Mouse (Mus musculus) embryonic facial prominence, embryonic 15.5 days (tissue): ENCODE results near the gene Ascl4. TPM values are rescaled to one million over a fixed set of nuclear protein-coding genes. Genes with fewer than 3 reads are reported as not detected.
A peak's percentile ranks its signal among the peaks of the same experiment; 100 is the strongest.

Source experiments
- ATAC-seq: fragments of 200-750 bp; cut with Nextera tagmentation; 2 replicates; pipeline ENCODE4 v1.8.0; 2017; ENCODE audit warnings: low read depth, moderate TSS enrichment; ENCODE audit not compliant: insufficient number of reproducible peaks, low FRiP score, low TSS enrichment
- H3K27ac ChIP-seq: fragments of 300-500 bp; sonication (generic); replicated peaks from 2 replicates; pipeline ENCODE4 v1.5.1; 2015; ENCODE audit warnings: mild to moderate bottlenecking, inconsistent platforms
- H3K27me3 ChIP-seq: fragments of 300-500 bp; sonication (generic); 2 replicates; pipeline ENCODE4 v1.6.1; 2015; ENCODE audit warnings: inconsistent platforms
- H3K36me3 ChIP-seq: fragments of 300-500 bp; sonication (generic); 2 replicates; pipeline ENCODE4 v1.6.1; 2015; ENCODE audit warnings: mild to moderate bottlenecking, inconsistent platforms
- H3K4me1 ChIP-seq: fragments of 300-500 bp; sonication (generic); 2 replicates; pipeline ENCODE4 v1.6.1; 2015; ENCODE audit warnings: inconsistent platforms
- H3K4me2 ChIP-seq: fragments of 300-500 bp; sonication (generic); replicated peaks from 2 replicates; pipeline ENCODE4 v1.6.1; 2015; ENCODE audit warnings: mild to moderate bottlenecking, inconsistent platforms
- H3K4me3 ChIP-seq: fragments of 300-500 bp; sonication (generic); replicated peaks from 2 replicates; pipeline ENCODE4 v1.5.1; 2015; ENCODE audit warnings: mild to moderate bottlenecking, inconsistent platforms
- H3K9ac ChIP-seq: fragments of 300-500 bp; sonication (generic); 2 replicates; pipeline ENCODE4 v1.6.1; 2015; ENCODE audit warnings: inconsistent platforms
- H3K9me3 ChIP-seq: fragments of 300-500 bp; sonication (generic); replicated peaks from 2 replicates; pipeline ENCODE4 v1.6.1; 2016; ENCODE audit warnings: inconsistent platforms
- WGBS: fragments of 180-500 bp; shearing (Covaris S2); methylation state at CpG from one replicate; pipeline ENCODE4 v1.1.7; 2015; 5-methylcytosine and 5-hydroxymethylcytosine counted together
- polyA plus RNA-seq: library from polyadenylated mRNA; unstranded; fragments of >200 nt; fragmentation: Nextera tagmentation; extraction: Ambion mirVana; gene quantifications from 2 replicates; pipeline ENCODE4 v1.2.1, GENCODE M21; 2015

The Ascl4 gene
- polyA plus RNA-seq, 1 experiment from 2014 or later, result 1.5 TPM

DNA sequence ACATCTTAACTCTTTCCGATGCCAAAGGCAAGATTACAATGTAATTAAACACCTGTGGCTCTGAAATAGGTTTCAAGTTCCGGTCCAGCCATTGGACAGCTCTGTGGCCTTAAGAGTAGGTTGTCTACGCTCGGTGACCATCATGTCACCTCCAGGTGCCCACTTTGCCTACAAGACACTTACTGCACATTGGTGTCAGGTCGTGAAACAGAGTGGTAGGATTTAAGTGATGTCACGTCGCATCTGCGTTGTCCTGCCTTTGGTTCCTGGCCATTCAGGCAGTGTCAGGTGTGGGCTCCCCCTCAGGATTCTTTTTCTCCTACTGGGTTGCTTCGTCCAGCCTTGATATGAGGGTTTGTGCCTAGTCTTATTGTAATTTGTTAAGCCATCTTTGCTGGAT, 44.3 kb downstream of the Ascl4 start:
- H3K27me3 ChIP-seq, result no peaks in the 10 kb centered on the region
- H3K36me3 ChIP-seq, result no peaks in the 10 kb centered on the region
- H3K4me1 ChIP-seq, result no peaks in the 10 kb centered on the region
- no peaks in the 10 kb centered on the region for H3K9me3 ChIP-seq
- H3K4me2 ChIP-seq, result no peak overlapping the region
- H3K4me3 ChIP-seq, result no peak overlapping the region
- 86% methylated on average over 9 of the region's 9 CpGs for WGBS
- H3K27ac ChIP-seq, result no peak overlapping the region
- no peak for ATAC-seq
- no peak overlapping the region for H3K9ac ChIP-seq

DNA sequence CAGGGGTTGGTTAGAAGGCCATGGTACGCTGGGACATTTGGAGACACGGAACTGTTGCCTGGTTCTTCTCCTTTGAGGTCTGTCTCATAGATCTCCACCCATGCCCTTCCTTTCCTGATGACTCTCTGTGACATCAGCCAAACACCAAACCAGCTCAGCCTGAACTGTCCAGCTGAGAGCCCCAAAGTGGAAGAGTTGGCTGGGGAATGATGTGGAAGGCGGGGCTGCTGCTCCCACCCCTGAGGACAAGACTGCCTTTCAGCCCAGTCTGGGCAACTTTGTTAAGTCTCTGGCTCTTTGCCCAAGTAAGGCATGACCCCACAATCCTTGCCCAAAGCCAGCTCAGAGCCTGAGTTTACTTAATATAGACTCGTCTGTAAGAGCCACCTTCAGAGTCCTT, 45.4 kb downstream of the Ascl4 start:
- no peaks in the 10 kb centered on the region for H3K36me3 ChIP-seq
- no peaks in the 10 kb centered on the region for H3K4me1 ChIP-seq
- 66% methylated on average over 4 of the region's 4 CpGs for WGBS
- no peak overlapping the region for H3K4me3 ChIP-seq
- no peak overlapping the region for H3K9ac ChIP-seq
- H3K27ac ChIP-seq, result peak overlapping the region; percentile 63
- no peaks in the 10 kb centered on the region for H3K27me3 ChIP-seq
- H3K9me3 ChIP-seq, result no peaks in the 10 kb centered on the region
- H3K4me2 ChIP-seq, result no peak overlapping the region
- peak; percentile 24 for ATAC-seq

DNA sequence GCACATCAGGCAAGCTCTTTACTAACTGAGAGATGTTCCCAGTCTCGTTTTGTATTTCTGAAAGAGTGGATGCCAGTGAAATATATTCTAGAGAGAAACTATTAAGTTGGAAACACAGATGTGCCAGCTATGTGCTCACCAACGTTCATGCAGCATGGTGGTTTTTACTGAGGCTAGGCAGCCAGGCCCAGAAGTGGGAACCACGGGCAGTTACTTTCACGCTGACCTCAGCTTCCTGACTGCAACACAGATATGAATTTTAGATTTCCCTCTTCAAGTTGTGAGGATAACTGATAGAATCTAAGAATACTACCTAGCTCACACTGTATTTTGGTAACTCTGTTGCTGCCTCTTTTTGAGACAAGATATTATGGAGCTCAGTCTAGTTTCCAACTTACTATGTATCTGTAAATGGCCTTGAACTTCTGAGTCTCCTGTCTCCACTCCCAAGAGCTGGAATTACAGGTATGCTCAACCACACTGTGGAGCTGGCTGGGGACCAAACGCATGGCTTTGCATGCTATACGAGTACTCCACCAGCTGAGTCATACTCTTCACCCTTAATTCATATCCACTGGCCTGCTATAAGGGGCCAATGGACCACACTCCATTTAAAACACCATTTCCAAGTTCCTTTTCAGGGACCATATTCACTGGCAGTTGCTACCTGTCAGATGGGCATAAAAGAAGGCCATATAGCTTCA, 62.1 kb downstream of the Ascl4 start:
- Histone ChIP-seq H3K36me3 (no peaks in the 10 kb centered on the region), H3K4me1 (no peaks in the 10 kb centered on the region), H3K9ac (no peak overlapping the region), H3K4me2 (no peak overlapping the region), H3K27ac (0 out of 2 replicates have a peak overlapping the region, but pooled peaks have one; percentile 22), H3K4me3 (no peak overlapping the region), H3K9me3 (no peaks in the 10 kb centered on the region), H3K27me3 (no peaks in the 10 kb centered on the region)
- WGBS, result 68% methylated on average over 6 of the region's 6 CpGs
- no peak for ATAC-seq

DNA sequence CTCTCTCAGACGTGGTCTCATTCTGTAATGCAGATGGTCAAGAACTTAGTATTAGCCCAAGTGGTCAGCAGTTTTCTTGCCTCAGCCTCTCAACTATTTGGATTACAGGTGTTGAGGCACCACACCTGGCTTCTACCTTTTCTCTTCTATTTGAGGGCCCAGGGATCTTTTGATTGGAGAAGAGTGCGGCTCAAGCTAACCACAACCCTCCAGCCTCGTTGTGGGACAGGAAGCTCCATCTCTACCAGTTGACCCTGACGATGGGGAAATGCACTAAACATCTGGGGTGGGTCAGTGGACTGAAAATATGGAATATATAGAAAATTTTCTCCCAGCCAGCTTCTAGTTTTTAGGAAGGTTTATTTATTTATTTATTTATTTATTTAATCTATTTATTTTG, 64.9 kb downstream of the Ascl4 start:
- Histone ChIP-seq H3K36me3 (no peaks in the 10 kb centered on the region), H3K4me3 (no peak overlapping the region), H3K27ac (no peak overlapping the region), H3K4me1 (no peaks in the 10 kb centered on the region), H3K27me3 (no peaks in the 10 kb centered on the region), H3K9me3 (no peaks in the 10 kb centered on the region), H3K4me2 (no peak overlapping the region), H3K9ac (no peak overlapping the region)
- ATAC-seq, result no peak
- 78% methylated on average over 4 of the region's 4 CpGs for WGBS

DNA sequence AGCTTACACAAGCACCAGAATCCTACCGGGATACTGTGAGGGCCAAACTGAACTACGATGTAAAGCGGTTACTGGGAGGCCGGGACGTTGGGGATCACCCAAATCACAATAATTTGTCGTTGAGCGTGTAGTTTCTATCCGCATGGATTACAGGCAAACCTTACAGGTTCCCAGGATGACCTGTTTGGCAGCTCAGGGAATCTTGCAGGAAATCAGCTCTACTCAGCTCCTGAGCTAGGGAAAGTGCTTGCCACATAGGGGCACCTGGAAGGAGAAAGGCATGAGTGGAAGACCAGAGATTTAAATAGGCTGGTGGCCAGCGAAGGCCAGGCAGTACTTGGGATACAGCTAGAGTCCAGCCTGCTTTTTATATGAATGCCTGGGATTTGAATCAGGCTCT, 66.4 kb downstream of the Ascl4 start:
- 77% methylated on average over 9 of the region's 9 CpGs for WGBS

DNA sequence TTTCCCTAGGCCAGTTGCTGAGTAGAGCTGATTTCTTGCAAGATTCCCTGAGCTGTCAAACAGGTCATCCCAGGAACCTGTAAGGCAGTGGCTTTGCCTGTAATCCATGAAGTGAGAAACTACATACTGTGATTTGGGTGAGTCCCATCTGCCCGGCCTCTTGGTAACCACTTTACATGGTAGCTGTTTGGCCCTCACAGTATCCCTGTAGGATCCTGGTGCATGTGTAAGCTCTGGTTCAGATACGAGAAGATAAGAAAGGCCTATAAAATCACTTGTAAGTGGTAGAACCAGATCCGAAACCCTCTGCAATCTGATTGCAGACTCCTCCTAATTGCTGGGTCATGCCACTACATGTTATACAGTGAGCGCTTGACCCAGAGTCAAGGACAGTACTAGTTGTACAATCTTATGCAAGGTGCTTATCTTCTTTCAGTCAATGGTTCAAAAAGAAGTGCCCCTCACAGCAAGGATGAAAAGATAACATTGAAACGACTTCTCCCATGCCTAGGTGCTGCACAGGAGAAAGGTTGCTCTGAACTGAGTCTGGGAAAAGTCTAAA, 67.1 kb downstream of the Ascl4 start:
- Histone ChIP-seq H3K27ac (no peak overlapping the region), H3K9ac (no peak overlapping the region), H3K27me3 (no peaks in the 10 kb centered on the region), H3K9me3 (no peaks in the 10 kb centered on the region), H3K4me3 (no peak overlapping the region), H3K36me3 (no peaks in the 10 kb centered on the region), H3K4me1 (no peaks in the 10 kb centered on the region), H3K4me2 (no peak overlapping the region)
- no peak for ATAC-seq
- 59% methylated on average over 5 of the region's 5 CpGs for WGBS

More for the DNA sequence above, 66.4 kb downstream of the Ascl4 start:
- no peak overlapping the region for H3K9ac ChIP-seq
- H3K4me2 ChIP-seq, result no peak overlapping the region
- H3K4me1 ChIP-seq, result no peaks in the 10 kb centered on the region
- no peaks in the 10 kb centered on the region for H3K9me3 ChIP-seq
- H3K27me3 ChIP-seq, result no peaks in the 10 kb centered on the region
- no peaks in the 10 kb centered on the region for H3K36me3 ChIP-seq
- no peak overlapping the region for H3K4me3 ChIP-seq
- no peak for ATAC-seq
- no peak overlapping the region for H3K27ac ChIP-seq

Other genes starting within 250 kb of the Ascl4 start
- 60.6 and 61.8 TPM in 2 replicates for gene Pwp1, start 98.2 kb upstream of the Ascl4 start, polyA plus RNA-seq
- gene Prdm4, start 10.5 kb upstream of the Ascl4 start, polyA plus RNA-seq, result 16.5 and 18.4 TPM in 2 replicates
- 170 TPM in 2 replicates for gene Rtcb, start 30.1 kb downstream of the Ascl4 start, polyA plus RNA-seq
- 8.3 and 9.8 TPM in 2 replicates for gene Bpifc, start 84.2 kb downstream of the Ascl4 start, polyA plus RNA-seq
- 26.3 and 29.9 TPM in 2 replicates for gene Fbxo7, start 94.3 kb downstream of the Ascl4 start, polyA plus RNA-seq